Mouse (Mus musculus): ENCODE results near the gene Adcy6.

Gene Adcy6

GRCm38 (mm10) chr15:98628589-98629254, 18.8 kb upstream of the Adcy6 start:
- DNase-seq = no peak

GRCm38 (mm10) chr15:98626487-98627212, 16.8 kb upstream of the Adcy6 start:
- no peak for DNase-seq

GRCm38 (mm10) chr15:98626078-98626477, 16.2 kb upstream of the Adcy6 start:
- no peak for DNase-seq

DNA sequence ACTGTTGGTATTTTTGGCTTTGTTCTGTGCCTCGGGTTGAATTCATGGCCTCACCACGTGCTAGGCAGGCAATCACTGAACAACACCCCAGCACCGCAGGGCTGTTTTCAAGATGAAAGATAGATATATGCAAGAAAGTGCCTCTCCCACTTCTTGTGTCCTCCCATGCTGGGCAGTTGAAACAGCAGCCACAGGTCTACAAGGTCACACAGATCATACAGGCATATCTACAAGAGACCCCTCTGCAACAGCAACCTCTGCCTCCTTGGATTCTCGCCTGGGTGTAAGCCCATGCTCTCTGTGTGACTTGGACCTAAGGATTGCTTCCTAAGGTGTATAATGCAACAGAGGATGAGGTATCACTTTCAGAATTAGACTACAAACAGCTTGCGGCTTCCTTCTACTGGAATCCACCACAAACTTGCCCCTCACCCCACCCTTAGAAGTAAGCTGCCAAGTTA, 13.5 kb upstream of the Adcy6 start:
- DNase-seq = peak in 1 of 2 experiments; percentile 39

DNA sequence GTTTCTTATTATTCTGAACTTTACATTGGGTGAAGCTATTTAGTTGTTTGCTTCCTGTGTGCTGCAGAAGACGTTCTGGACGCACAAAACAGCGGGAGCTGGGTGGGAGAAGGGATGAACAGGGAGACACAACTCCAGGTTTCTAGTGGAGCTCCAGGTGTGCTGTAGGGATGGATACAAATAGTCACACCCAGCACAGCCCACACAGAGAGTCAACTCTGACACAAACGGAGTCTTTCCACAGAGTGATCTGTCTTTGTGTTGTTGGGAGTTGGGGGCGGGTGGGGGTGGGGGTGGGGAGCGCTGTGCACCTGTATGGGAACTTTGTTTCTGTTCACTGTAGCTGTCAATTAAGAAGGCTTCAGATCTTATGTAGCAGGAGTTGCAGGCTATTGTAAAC, 12.8 kb upstream of the Adcy6 start:
- DNase-seq = peak in 1 of 2 experiments; percentile 32

DNA sequence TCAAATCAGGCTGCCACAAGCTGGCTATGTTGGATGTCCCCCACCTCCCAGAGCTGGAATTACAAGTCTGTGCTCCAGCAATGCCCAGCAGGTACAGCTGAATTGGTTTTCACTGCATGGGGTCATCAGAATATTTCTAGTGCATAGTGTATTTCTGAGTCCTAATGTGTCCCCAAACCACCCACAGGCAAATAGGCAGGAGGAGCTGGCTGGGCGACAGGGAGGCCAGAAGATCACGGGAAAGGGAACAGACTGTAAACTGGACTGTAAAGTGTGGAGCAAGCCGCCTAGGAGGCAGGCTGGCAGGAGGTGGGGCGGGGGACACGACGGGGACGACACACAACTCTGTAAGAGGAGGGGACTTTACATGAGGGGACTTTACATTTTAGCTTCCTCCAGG, 12.3 kb upstream of the Adcy6 start:
- no peak for DNase-seq

DNA sequence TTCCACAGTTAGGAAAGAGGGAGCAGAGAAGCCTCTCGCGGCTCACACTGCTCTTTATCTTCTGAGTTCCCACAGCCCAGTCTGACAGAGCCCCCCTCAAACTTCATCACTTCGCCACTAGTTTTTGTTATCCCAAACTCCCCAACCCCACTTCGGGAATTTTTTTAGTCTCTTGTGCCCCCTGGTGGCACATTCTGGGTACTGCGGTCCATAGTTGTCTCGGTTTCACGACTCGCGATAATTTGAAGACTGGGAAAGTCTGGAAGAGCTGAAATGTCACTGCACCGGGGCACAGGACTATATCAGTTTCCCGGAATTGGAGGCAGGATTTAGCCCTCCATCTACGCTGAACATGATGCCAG, 7.3 kb upstream of the Adcy6 start:
- peak; percentile 70 to 80 for DNase-seq

DNA sequence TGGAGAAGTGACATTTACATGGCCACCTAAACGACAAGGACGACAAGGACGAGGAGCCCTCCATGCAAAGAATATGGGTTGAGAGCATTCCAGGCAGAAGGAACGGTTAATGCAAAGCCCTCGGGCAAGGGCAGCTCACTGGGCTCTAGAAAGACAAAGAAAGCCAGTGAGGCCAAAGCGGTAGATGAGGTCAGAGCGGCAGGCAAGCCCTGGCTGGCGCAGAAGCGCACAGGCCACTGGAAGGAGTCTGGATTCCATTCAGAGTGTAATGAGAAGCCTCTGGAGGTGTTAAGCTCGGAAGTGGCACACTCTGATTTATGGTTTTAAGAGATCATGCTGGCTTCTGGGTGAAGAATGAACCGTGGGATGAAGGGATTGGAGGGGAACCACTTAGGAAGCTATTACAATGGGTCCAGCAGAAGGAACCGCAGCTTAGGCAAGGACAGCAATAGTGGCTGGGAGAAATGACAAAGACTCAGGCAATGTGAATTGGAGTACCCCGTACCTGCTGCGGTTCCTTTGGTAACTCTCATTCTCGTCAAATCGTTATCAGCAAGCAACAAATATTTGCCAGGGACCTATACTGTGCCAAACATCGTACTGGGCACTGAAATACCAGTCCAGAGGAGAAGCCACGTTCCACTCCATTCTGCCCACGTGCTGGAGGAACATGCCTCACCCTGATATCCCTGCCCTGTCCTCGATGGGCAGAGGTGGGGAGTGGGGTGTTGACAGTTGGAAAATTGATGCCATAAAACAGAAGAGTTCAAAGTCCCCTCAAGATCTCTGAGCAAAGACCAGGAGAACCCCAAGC, 6.7 kb upstream of the Adcy6 start:
- DNase-seq = no peak

GRCm38 (mm10) chr15:98615751-98616150, 5.9 kb upstream of the Adcy6 start:
- DNase-seq = no peak

- DNase-seq = no peak
Measured at GRCm38 (mm10) chr15:98614971-98615370, 5.1 kb upstream of the Adcy6 start.

GRCm38 (mm10) chr15:98614551-98614950, 4.7 kb upstream of the Adcy6 start:
- DNase-seq = no peak

- DNase-seq = no peak
Measured at GRCm38 (mm10) chr15:98612229-98612628, 2.4 kb upstream of the Adcy6 start.

GRCm38 (mm10) chr15:98610131-98610633, 306 bp upstream of the Adcy6 start:
- peak; percentile 64 to 71 for DNase-seq

DNA sequence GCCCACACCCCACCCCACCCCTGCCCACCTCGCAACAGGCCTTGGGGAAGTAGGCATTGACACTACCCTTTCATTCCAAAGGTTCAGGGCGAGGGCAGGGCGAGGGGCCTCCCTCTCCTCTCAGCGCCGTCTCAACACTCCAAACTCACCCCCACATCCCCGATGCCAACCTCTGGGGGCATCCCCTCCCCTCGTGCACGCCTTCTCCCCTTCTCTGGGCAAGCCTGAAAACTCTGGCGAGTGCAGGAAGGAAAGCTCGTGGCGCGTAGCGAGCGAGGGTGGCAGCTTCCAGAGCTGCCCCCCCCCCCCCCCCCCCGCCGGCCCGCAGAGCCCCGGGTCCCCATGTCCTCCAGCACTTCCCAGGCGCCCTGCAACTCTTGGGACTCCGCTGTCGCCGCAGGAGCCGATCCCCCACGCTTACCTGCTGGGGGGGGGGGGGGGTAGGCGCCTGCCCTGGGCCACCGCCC, 1.1 kb downstream of the Adcy6 start:
- peak; percentile 43 to 68 for DNase-seq

- no peak for DNase-seq
Measured at GRCm38 (mm10) chr15:98608058-98608783, 1.7 kb downstream of the Adcy6 start.

DNA sequence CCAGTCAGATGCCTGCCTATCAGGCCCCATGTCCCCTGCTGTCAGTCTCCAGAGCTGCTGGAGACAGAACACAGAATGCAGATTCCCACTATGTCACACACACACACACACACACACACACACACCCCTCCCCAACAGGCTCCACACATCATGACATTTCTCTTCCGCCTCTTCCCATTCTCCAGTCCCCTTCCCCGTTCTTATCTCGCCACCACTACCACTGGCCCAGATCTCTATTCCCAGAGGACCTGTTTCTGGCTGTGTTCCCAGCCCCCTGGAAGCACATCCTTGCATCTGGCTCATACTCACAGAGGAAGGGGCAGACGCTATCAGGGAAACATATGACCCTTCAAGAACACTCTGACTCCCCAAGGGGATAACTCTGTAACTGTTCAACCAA, 2.3 kb downstream of the Adcy6 start:
- DNase-seq = no peak

- DNase-seq = no peak
Measured at GRCm38 (mm10) chr15:98606739-98607138, 3.1 kb downstream of the Adcy6 start.

GRCm38 (mm10) chr15:98606051-98606536, 3.8 kb downstream of the Adcy6 start:
- DNase-seq = no peak

DNA sequence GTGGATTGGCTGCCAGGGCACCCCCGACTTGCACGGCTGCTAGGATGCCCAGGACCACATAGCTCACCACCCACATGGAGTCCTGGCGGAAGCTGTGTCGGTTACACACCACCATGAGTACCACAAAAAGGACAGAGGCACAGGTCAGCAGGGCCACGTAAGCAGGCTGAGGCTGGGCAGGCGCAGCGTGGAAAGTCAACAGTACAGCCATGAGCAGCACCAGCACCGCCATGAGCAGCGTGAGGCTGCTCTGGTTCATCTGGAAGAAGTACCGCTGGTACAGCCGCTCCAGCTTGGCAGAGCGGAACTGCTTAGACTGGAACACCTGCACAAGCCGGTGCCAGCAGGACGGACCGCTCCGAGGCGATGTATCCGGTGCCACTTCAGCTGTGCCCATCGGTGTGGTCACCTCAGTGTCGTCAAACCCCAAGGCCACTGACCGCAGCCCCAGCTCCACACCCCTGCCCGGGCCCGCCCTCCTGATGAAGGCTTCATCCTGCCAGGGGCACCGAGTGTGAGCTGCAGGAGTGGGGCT, 5.8 kb downstream of the Adcy6 start:
- DNase-seq = no peak

DNA sequence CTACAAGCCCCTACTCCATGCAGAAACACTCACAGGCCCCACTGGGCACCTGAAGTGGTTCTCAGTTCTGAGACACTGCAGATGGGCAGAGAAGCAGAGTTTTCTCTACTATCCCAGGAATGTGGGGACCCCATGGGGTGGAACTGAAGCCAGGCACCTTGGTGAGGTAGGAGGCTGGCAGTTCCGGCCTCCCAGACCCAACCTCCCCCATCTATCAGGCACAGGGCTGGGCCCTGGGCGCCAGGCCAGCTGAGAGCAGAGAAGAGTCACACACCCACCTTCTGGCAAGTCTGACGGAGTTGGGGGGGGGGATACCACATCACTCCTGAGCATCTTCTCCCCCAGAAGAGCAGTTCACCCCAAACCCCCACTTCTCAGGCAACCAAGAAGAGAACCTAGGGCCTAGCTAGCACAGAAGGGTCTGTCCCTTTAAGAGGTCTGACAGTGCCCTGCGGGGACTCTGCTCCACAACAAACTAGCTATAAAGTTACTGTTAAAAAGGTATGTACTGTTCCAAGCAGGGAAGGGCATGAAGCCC, 6.9 kb downstream of the Adcy6 start:
- no peak for DNase-seq

DNA sequence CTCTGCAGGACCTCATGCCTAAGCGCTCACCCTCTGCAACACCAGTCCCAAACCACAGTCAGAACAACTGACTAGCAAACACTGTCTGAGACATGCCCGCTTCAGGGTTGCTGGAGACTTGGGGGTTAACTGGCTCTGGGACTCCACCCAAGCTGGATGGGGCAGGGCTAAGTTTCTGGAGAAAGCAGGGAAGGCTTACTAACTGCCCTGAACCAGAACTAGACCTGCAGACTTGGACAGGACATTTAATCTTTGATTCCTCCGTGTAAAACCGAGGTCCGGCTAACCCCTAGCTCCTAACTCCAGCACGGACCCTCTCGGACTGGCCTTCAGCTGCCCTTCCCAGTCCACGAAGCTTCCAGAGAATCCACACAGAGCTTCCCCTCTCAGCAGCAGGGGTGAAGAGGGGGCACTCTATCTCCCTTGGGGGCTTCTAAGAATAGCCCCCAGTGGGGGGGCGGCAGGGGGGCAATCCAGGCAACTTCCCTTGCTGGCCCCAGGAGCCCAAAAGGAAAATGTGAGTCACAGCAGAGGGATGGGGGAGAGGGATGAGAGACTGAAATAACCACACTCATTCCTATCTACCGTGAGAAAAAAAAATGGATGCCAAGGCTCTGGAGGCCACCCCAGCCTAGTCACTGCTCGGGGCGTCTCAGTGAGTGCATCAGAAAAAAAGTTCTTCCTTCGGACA, 7.5 kb downstream of the Adcy6 start:
- no peak for DNase-seq
